Mouse (Mus musculus): ENCODE measurements around the gene Lmx1a.

Lmx1a gene

GRCm38 (mm10) chr1:167788684-167789413 is 99.8 kb downstream of the Lmx1a start:
- DNase-seq (ENCODE audit: low spot score) = no peak

GRCm38 (mm10) chr1:167789448-167789847 is 100.4 kb downstream of the Lmx1a start:
- DNase-seq (ENCODE audit: low spot score) = no peak

GRCm38 (mm10) chr1:167790688-167791087 is 101.7 kb downstream of the Lmx1a start:
- DNase-seq (ENCODE audit: low spot score) = no peak

- no peak for DNase-seq (ENCODE audit: low spot score)
Measured at GRCm38 (mm10) chr1:167791221-167791620, 102.2 kb downstream of the Lmx1a start.

- no peak for DNase-seq (ENCODE audit: low spot score)
Measured at GRCm38 (mm10) chr1:167801923-167802322, 112.9 kb downstream of the Lmx1a start.

- DNase-seq (ENCODE audit: low spot score) = peak; percentile 23
Measured at GRCm38 (mm10) chr1:167802510-167803271, 113.7 kb downstream of the Lmx1a start.

GRCm38 (mm10) chr1:167803351-167803981 is 114.4 kb downstream of the Lmx1a start:
- no peak for DNase-seq (ENCODE audit: low spot score)

GRCm38 (mm10) chr1:167804836-167805235 is 115.8 kb downstream of the Lmx1a start:
- DNase-seq (ENCODE audit: low spot score) = no peak

- DNase-seq (ENCODE audit: low spot score) = no peak
Measured at GRCm38 (mm10) chr1:167811141-167811540, 122.1 kb downstream of the Lmx1a start.

- DNase-seq (ENCODE audit: low spot score) = no peak
Measured at GRCm38 (mm10) chr1:167815166-167815565, 126.1 kb downstream of the Lmx1a start.

GRCm38 (mm10) chr1:167817028-167817427 is 128.0 kb downstream of the Lmx1a start:
- no peak for DNase-seq (ENCODE audit: low spot score)

GRCm38 (mm10) chr1:167817616-167818015 is 128.6 kb downstream of the Lmx1a start:
- no peak for DNase-seq (ENCODE audit: low spot score)

GRCm38 (mm10) chr1:167820031-167820430 is 131.0 kb downstream of the Lmx1a start:
- DNase-seq (ENCODE audit: low spot score) = no peak

GRCm38 (mm10) chr1:167821125-167821524 is 132.1 kb downstream of the Lmx1a start:
- no peak for DNase-seq (ENCODE audit: low spot score)

- DNase-seq (ENCODE audit: low spot score) = no peak
Measured at GRCm38 (mm10) chr1:167830291-167830690, 141.3 kb downstream of the Lmx1a start.

- no peak for DNase-seq (ENCODE audit: low spot score)
Measured at GRCm38 (mm10) chr1:167831601-167832000, 142.6 kb downstream of the Lmx1a start.

- DNase-seq (ENCODE audit: low spot score) = no peak
Measured at GRCm38 (mm10) chr1:167854801-167855200, 165.8 kb downstream of the Lmx1a start.

GRCm38 (mm10) chr1:167872028-167872427 is 183.0 kb downstream of the Lmx1a start:
- DNase-seq (ENCODE audit: low spot score) = no peak

GRCm38 (mm10) chr1:167874099-167874498 is 185.1 kb downstream of the Lmx1a start:
- no peak for DNase-seq (ENCODE audit: low spot score)

- no peak for DNase-seq (ENCODE audit: low spot score)
Measured at GRCm38 (mm10) chr1:167877931-167878330, 188.9 kb downstream of the Lmx1a start.

GRCm38 (mm10) chr1:167878354-167878753 is 189.3 kb downstream of the Lmx1a start:
- no peak for DNase-seq (ENCODE audit: low spot score)

GRCm38 (mm10) chr1:167885776-167886175 is 196.7 kb downstream of the Lmx1a start:
- DNase-seq (ENCODE audit: low spot score) = no peak

GRCm38 (mm10) chr1:167888120-167888519 is 199.1 kb downstream of the Lmx1a start:
- no peak for DNase-seq (ENCODE audit: low spot score)
